Mouse (Mus musculus) forebrain, embryonic 11.5 days (tissue): ENCODE data around the gene Tmem44. TPM values are rescaled to one million over a fixed set of nuclear protein-coding genes. Genes with fewer than 3 reads are reported as not detected.

Experiments used
- ATAC-seq: fragments of 200-750 bp; cut with Nextera tagmentation; replicated peaks from 2 replicates; pipeline ENCODE4 v1.8.0; 2017; ENCODE audit warnings: moderate TSS enrichment; ENCODE audit not compliant: low FRiP score
- DNase-seq: peaks from one replicate; pipeline ENCODE4 v3.0.0-alpha.2; 2017; ENCODE audit warnings: low spot score
- H3K27ac ChIP-seq: fragments of 300-500 bp; sonication (generic); 2 replicates; pipeline ENCODE4 v1.5.1; 2014; ENCODE audit warnings: low read depth, low read length
- H3K27me3 ChIP-seq: fragments of 300-500 bp; sonication (generic); 2 replicates; pipeline ENCODE4 v1.6.1; 2014; ENCODE audit warnings: mild to moderate bottlenecking, low read length, mixed read lengths; ENCODE audit not compliant: control insufficient read depth, insufficient read depth
- H3K36me3 ChIP-seq: fragments of 300-500 bp; sonication (generic); 2 replicates; pipeline ENCODE4 v1.6.1; 2014; ENCODE audit warnings: mild to moderate bottlenecking, low read length, moderate library complexity, mixed read lengths; ENCODE audit not compliant: control insufficient read depth, insufficient read depth
- H3K4me1 ChIP-seq: fragments of 300-500 bp; sonication (generic); replicated peaks from 2 replicates; pipeline ENCODE4 v1.6.1; 2014; ENCODE audit warnings: low read length, mixed read lengths; ENCODE audit not compliant: control insufficient read depth, insufficient read depth
- H3K4me2 ChIP-seq: fragments of 300-500 bp; sonication (generic); 2 replicates; pipeline ENCODE4 v1.6.1; 2014; ENCODE audit warnings: low read depth, mild to moderate bottlenecking, low read length, moderate library complexity, mixed read lengths; ENCODE audit not compliant: severe bottlenecking
- H3K4me3 ChIP-seq: fragments of 300-500 bp; sonication (generic); 2 replicates; pipeline ENCODE4 v1.5.1; 2014; ENCODE audit warnings: low read depth, low read length
- H3K9ac ChIP-seq: fragments of 300-500 bp; sonication (generic); 2 replicates; pipeline ENCODE4 v1.6.1; 2014; ENCODE audit warnings: low read length
- H3K9me3 ChIP-seq: fragments of 300-500 bp; sonication (generic); 2 replicates; pipeline ENCODE4 v1.6.1; 2016; ENCODE audit warnings: low read length, mixed read lengths; ENCODE audit not compliant: control insufficient read depth
- WGBS: fragments of 180-500 bp; shearing (Covaris S2); extraction: QIAGEN DNeasy Blood & Tissue Kit; methylation state at CpG from one replicate; pipeline ENCODE4 v1.1.7; 2014; 5-methylcytosine and 5-hydroxymethylcytosine counted together
- polyA plus RNA-seq: library from polyadenylated mRNA; unstranded; fragments of >200 nt; fragmentation: Nextera tagmentation; extraction: Ambion mirVana; gene quantifications from 2 replicates; pipeline ENCODE4 v1.2.1, GENCODE M21; 2014

Gene Tmem44
- 26.3 and 30.4 TPM in 2 replicates for polyA plus RNA-seq

DNA sequence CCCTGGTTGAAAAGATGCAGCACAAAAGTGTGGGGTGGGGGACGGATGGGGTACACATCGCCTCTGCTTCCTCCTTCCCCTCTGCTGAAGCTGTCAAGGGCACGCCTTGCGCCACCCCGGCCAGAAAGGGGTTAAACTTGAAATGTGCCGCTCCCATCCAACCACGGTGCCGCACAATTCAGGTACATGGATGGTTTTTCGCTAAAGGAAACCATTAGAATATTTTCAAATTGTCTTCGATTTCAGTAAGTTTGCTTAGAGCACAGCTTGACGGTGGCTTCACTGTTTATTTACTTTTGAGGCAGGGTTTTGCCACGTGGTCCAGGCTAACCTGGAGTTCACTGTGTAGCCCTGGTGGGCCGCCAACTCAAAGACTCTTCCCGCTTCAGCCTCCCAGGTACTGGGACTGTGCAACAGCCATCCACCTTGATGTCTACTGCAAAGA, at the start of gene Tmem44:
Tmem44 (minus strand) TSS at position 95 of the 445 bp plus-strand sequence.
- H3K36me3 ChIP-seq, result peaks cover 3% of the 10 kb centered on the region; the same call in 1 of the 2 replicates
- DNase-seq (no peak), ATAC-seq (peak; percentile 70)
- no peaks in the 10 kb centered on the region; the same call in 1 of the 2 replicates for H3K4me1 ChIP-seq
- no peaks in the 10 kb centered on the region; the same call in 1 of the 2 replicates for H3K9me3 ChIP-seq
- H3K27ac ChIP-seq, result no peak within 1 kb of the TSS
- H3K4me3 ChIP-seq, result peak within 1 kb of the TSS; percentile 72
- 10% methylated on average over 14 of the region's 14 CpGs for WGBS
- H3K4me2 ChIP-seq, result peak within 1 kb of the TSS; percentile 81
- no peaks in the 10 kb centered on the region for H3K27me3 ChIP-seq
- H3K9ac ChIP-seq, result peak within 1 kb of the TSS; percentile 98

DNA sequence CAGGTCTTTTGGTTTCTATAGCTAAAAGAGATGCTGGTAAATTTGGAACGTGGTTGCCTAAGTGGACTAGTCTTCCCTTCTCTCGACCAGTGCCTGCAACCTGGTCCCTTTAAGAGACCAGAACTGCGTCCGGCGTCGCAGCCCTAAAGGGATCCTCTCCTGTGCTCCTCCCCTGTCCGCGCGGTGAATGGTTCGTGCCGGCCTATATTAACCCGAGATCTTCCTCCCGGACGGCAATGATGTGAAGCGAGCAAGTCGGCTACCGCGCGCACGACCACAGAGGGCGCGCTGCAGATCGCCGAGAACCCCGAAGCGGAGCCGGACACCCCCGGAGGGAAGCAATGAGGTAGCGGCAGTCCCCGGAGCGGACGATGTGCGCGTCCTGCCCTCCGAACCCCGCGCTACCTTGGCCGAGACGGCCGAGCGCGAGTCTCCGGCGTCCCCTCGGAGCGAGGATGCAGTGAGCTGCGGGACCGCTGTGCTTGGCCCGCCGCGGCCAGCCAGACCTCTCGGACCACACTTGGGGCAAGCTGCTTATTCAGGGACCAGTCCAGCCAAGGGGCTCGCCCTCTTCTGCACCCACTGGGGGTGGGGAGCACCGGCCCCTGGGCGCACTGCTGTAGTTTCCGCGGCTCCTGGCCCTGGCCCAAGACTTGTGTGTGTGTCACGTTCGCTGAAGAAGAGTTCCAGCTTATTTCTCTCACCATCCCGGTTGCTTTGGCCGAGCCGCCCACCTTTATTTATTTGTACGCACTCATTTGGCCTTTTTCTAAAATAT, 49.0 kb upstream of the Tmem44 start, which contains the start of gene Fam43a:
Fam43a (plus strand) TSS at position 233 of the 778 bp plus-strand sequence.
- Histone ChIP-seq H3K36me3 (no peaks in the 10 kb centered on the region), H3K27ac (no peak within 1 kb of the TSS; the same call in 1 of the 2 replicates), H3K9me3 (no peaks in the 10 kb centered on the region), H3K27me3 (peaks cover 20% of the 10 kb centered on the region), H3K4me3 (peak within 1 kb of the TSS; percentile 54), H3K4me2 (peak within 1 kb of the TSS; percentile 94), H3K9ac (peak within 1 kb of the TSS; percentile 61), H3K4me1 (peaks cover 17% of the 10 kb centered on the region)
- peak; percentile 82 for ATAC-seq
- DNase-seq, result peak; percentile 90
- WGBS, result under 1% methylated on average over 55 of the region's 63 CpGs

DNA sequence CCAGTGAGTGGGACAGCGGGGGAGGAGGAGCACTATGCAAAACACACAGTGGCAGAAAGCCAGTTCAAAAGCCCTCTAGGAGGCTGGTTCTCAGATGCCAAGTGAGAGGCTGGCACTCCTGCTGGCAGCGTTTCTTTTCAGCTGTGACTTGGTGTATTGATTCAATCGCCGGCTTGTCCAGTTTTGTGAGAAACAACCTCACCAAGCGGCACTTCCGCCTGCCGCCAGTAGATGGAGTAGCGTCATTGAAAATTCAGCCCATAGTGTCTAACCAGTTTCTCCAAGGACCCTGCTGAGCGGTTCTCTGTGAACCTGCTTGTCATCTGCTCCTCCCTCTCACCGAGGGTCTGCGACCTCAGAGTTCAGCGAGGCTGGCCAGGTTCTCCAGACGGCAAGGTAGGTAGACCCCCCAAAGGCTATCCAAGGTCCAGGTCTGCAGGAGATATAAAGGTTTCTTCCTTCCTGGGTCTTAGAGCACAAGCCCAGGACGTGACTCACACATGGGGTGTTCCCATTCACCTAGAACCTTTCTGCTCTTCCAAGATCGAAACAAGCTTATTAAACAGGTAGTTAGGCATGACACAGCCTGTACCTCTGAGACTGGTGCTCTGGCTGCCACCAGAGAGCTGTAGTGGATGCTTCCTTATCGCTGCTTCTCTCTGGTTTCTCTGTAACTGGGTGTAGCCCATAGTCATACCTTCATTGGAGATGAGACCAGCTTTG, 46.5 kb upstream of the Tmem44 start:
- H3K4me1 ChIP-seq, result peaks cover 17% of the 10 kb centered on the region
- no peaks in the 10 kb centered on the region for H3K36me3 ChIP-seq
- peaks cover 20% of the 10 kb centered on the region for H3K27me3 ChIP-seq
- peak; percentile 92 for DNase-seq
- H3K4me3 ChIP-seq, result no peak overlapping the region
- 11% methylated on average over 16 of the region's 16 CpGs for WGBS
- no peak overlapping the region for H3K27ac ChIP-seq
- peak overlapping the region; percentile 21; the same call in 1 of the 2 replicates for H3K9ac ChIP-seq
- H3K9me3 ChIP-seq, result no peaks in the 10 kb centered on the region
- peak overlapping the region; percentile 34 for H3K4me2 ChIP-seq
- peak; percentile 28; the same call in 1 of the 2 replicates for ATAC-seq

DNA sequence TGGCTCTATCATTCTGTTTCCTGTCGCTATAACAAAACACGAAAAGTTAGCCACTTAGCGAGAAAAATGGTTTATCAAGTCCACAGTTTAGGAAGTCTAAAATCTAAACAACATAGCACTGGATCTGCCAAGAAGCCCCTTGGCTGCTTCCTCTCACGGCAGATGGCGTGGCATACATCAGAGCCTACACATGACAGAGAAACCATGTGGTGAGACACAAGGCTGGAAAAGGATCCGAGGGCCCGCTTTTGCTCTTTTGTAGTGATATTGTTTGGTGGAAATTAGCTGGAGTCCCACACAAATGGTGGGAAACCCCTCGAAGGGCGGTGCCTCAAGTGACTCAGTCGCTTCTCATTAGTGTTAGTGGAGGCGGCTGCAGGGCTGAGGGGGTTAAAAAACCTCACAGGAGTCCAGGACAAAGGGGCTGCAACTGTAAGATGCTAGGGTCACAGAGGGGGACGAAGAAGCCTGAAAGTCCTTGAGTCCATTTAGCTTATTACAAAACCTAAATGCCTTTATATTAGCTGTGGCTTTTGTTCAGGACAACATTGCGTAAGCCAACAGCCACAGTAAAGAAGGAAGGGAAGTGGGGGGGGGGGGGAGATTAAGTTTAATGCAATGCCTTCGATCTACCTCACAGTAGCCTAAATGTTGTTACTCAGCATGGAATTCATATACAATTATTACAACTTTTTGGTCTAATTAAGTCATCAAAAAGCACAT, 45.4 kb upstream of the Tmem44 start:
- Histone ChIP-seq H3K27me3 (peaks cover 11% of the 10 kb centered on the region), H3K9ac (no peak overlapping the region), H3K36me3 (no peaks in the 10 kb centered on the region), H3K4me2 (no peak overlapping the region), H3K4me3 (no peak overlapping the region), H3K4me1 (peaks cover 9% of the 10 kb centered on the region), H3K9me3 (no peaks in the 10 kb centered on the region), H3K27ac (no peak overlapping the region)
- DNase-seq (no peak), ATAC-seq (no peak)
- WGBS, result 35% methylated on average over 14 of the region's 14 CpGs

DNA sequence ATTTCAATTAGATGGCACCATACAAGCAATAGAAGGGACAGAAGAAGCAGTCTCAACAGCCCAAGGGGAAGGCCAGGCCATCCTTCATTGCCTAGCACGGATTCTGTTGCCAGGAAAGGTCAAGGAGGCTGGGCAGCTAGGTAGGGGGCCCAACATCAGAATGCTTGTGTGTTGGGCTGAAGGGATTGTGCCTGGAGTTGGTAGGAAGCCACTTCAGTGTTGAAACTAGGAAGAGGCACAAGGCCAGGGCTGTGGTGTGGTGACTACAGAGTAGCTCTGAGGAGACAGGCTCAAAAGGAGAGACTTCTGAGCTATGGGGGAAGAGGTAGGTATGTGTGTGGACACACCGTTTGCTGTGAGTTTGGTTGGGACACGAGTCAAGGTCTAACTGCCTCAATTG, 44.7 kb upstream of the Tmem44 start:
- H3K27me3 ChIP-seq, result peaks cover 4% of the 10 kb centered on the region
- H3K27ac ChIP-seq, result no peak overlapping the region
- no peak overlapping the region for H3K4me2 ChIP-seq
- no peak overlapping the region for H3K4me3 ChIP-seq
- ATAC-seq (no peak), DNase-seq (no peak)
- H3K9ac ChIP-seq, result no peak overlapping the region
- H3K36me3 ChIP-seq, result no peaks in the 10 kb centered on the region
- WGBS, result 55% methylated on average over 3 of the region's 3 CpGs
- H3K9me3 ChIP-seq, result no peaks in the 10 kb centered on the region
- H3K4me1 ChIP-seq, result 0 out of 2 replicates have a peak, but pooled peaks cover 3% of the 10 kb centered on the region

DNA sequence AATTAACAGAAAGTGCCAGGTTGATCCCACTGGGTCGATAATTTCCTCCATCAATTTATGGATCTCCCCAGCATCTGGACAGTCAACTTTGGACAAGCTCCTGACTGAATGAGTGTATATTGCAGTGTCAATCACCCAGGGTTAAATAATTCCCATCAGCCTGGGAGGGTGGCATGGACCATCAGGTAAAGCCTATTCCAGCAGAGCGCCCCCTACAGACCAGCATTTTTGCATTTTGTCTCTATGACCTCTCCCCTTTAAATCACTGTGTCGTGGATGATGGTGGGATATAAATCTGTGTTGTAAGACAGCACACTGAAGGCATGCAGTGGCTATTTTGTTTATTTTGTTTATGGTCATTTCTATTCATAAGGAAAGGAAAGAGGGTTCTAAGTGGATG, 41.3 kb upstream of the Tmem44 start:
- H3K4me3 ChIP-seq, result no peak overlapping the region
- 44% methylated on average over 3 of the region's 3 CpGs for WGBS
- no peak overlapping the region for H3K9ac ChIP-seq
- H3K4me1 ChIP-seq, result 0 out of 2 replicates have a peak, but pooled peaks cover 2% of the 10 kb centered on the region
- ATAC-seq (no peak), DNase-seq (no peak)
- no peaks in the 10 kb centered on the region for H3K27me3 ChIP-seq
- H3K36me3 ChIP-seq, result no peaks in the 10 kb centered on the region
- no peaks in the 10 kb centered on the region for H3K9me3 ChIP-seq
- no peak overlapping the region for H3K27ac ChIP-seq
- H3K4me2 ChIP-seq, result no peak overlapping the region

DNA sequence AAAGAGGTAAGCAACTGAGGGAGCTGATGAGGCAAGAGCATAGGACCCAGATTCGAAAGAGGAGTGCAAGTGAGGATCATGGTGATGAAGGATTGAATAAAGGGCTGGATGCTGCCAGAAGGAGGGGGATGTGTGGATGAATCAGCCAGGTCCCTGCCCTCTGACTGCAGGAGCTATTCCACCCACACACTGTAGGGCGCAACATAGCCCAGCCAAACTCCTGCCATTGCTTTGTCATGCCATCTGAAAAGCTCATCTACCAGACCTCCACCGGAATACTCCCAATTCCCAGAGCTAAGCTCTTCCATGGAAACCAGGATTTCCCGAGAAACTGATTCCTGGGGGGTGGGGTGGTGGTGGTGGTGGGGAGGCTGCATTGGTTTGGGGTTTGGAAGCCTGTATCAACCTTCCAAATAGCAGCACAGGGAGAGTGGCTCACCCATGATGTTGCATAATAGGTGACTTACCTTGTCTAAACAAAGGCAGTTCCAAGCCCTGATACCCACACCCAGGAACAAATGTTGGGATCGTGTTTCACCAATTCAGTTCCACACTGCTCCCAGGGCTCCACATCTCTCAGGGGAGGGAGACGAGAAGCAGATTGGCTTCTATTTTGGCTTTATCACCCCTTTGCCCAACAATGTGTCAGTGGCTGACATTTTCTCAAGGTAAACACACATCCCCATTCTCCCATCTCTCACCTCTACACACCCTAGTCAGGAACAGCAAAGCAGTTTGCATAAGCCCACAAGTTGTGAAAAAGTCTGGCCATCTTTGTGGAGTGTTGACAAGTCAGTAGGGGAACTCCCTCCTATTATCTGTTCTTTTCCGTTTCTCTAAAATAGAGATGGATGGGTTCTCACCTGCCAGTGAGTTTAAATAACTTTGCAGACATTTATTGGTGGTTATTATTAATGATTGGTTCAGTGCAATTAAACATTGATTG, 39.9 kb upstream of the Tmem44 start:
- Histone ChIP-seq H3K4me1 (peaks cover 3% of the 10 kb centered on the region; the same call in 1 of the 2 replicates), H3K9me3 (no peaks in the 10 kb centered on the region), H3K27me3 (no peaks in the 10 kb centered on the region), H3K36me3 (no peaks in the 10 kb centered on the region), H3K9ac (no peak overlapping the region), H3K27ac (no peak overlapping the region), H3K4me3 (no peak overlapping the region), H3K4me2 (no peak overlapping the region)
- 42% methylated on average over 7 of the region's 7 CpGs for WGBS
- DNase-seq, result no peak
- no peak for ATAC-seq
